Mouse (Mus musculus) MEL (cell line): ENCODE results near the gene Csdc2. TPM values are rescaled to one million over a fixed set of nuclear protein-coding genes. Genes with fewer than 3 reads are reported as not detected.

ENCODE experiments used
- DNase-seq: peaks from one replicate; pipeline ENCODE4 v3.0.0; 2011; ENCODE audit warnings: low read depth, low spot score
- H3K27ac ChIP-seq: 2 replicates; pipeline ENCODE4 v1.5.1; 2012; ENCODE audit warnings: low read depth, mild to moderate bottlenecking, control low read depth, low read length, moderate library complexity; ENCODE audit not compliant: control insufficient read depth
- H3K27me3 ChIP-seq, 2 experiments: fragments of 150-350 bp in 1 of 2; sonication (generic) in 1 of 2; 2 replicates each; pipeline ENCODE4 v1.6.1; 2012; ENCODE audit warnings: low read length in 2 of 2, mild to moderate bottlenecking in 2 of 2, improper control_type of control experiment in 1 of 2, moderate library complexity in 1 of 2; ENCODE audit not compliant: insufficient read depth in 2 of 2, control insufficient read depth in 1 of 2
- H3K36me3 ChIP-seq, 2 experiments: 2 replicates each; pipeline ENCODE4 v1.6.1; 2012 to 2014; ENCODE audit warnings: low read length in 2 of 2, improper control_type of control experiment in 1 of 2, inconsistent platforms in 1 of 2, mild to moderate bottlenecking in 1 of 2; ENCODE audit not compliant: insufficient read depth in 2 of 2, control insufficient read depth in 1 of 2
- H3K4me1 ChIP-seq, 2 experiments: fragments of 150-350 bp in 1 of 2; sonication (generic) in 1 of 2; 2 replicates each; pipeline ENCODE4 v1.6.1; 2012; ENCODE audit warnings: low read length in 2 of 2, improper control_type of control experiment in 1 of 2, mild to moderate bottlenecking in 1 of 2; ENCODE audit not compliant: insufficient read depth in 2 of 2, control insufficient read depth in 1 of 2
- H3K4me3 ChIP-seq, 2 experiments: fragments of 150-350 bp in 1 of 2; sonication (generic) in 1 of 2; 2 replicates each; pipeline ENCODE4 v1.5.1; 2012; ENCODE audit warnings: low read depth in 2 of 2, low read length in 2 of 2, mild to moderate bottlenecking in 2 of 2, moderate library complexity in 2 of 2, control low read depth in 1 of 2, improper control_type of control experiment in 1 of 2; ENCODE audit not compliant: control insufficient read depth in 1 of 2, insufficient read depth in 1 of 2
- H3K79me2 ChIP-seq: 2 replicates; pipeline ENCODE4 v1.6.1; 2012; ENCODE audit warnings: mild to moderate bottlenecking, low read length, moderate library complexity; ENCODE audit not compliant: control insufficient read depth, poor library complexity, insufficient read depth
- H3K9ac ChIP-seq: 2 replicates; pipeline ENCODE4 v1.6.1; 2012; ENCODE audit warnings: low read depth, mild to moderate bottlenecking, control low read depth, low read length, moderate library complexity; ENCODE audit not compliant: control insufficient read depth, poor library complexity, severe bottlenecking
- H3K9me3 ChIP-seq: fragments of 150-350 bp; sonication (generic); replicated peaks from 2 replicates; pipeline ENCODE4 v1.6.1; 2012; ENCODE audit warnings: mild to moderate bottlenecking, low read length, improper control_type of control experiment, moderate library complexity; ENCODE audit not compliant: insufficient read depth
- BHLHE40 ChIP-seq: IDR thresholded peaks from 2 replicates; pipeline ENCODE4 v1.6.1; 2012; ENCODE audit warnings: low read depth, mild to moderate bottlenecking, inconsistent platforms, low read length, improper control_type of control experiment, borderline replicate concordance
- CHD1 ChIP-seq: IDR thresholded peaks from 2 replicates; pipeline ENCODE4 v1.6.1; 2012; ENCODE audit warnings: low read depth, mild to moderate bottlenecking, inconsistent platforms, low read length, improper control_type of control experiment
- CHD2 ChIP-seq: IDR thresholded peaks from 2 replicates; pipeline ENCODE4 v1.6.1; 2011; ENCODE audit warnings: low read length, improper control_type of control experiment
- CTCF ChIP-seq, 3 experiments: IDR thresholded peaks in 2 of 3; conservative IDR thresholded peaks in 1 of 3; 2 replicates each; pipeline ENCODE4 v1.5.1; 2011 to 2012; ENCODE audit warnings: low read length in 3 of 3, low read depth in 2 of 3, mild to moderate bottlenecking in 2 of 3, improper control_type of control experiment in 1 of 3, inconsistent platforms in 1 of 3, mixed read lengths in 1 of 3, moderate library complexity in 1 of 3; ENCODE audit not compliant: control insufficient read depth in 1 of 3, insufficient read depth in 1 of 3, poor library complexity in 1 of 3, severe bottlenecking in 1 of 3
- E2F4 ChIP-seq: IDR thresholded peaks from 2 replicates; pipeline ENCODE4 v1.6.1; 2011; ENCODE audit warnings: low read depth, low read length, improper control_type of control experiment, borderline replicate concordance
- ELF1 ChIP-seq: IDR thresholded peaks from 2 replicates; pipeline ENCODE4 v1.6.1; 2014; ENCODE audit warnings: low read depth, mild to moderate bottlenecking, inconsistent platforms, low read length, improper control_type of control experiment, moderate library complexity
- EP300 ChIP-seq, 2 experiments: IDR thresholded peaks; 2 replicates each; pipeline ENCODE4 v1.6.1; 2011; ENCODE audit warnings: improper control_type of control experiment in 2 of 2, low read length in 2 of 2, low read depth in 1 of 2, mild to moderate bottlenecking in 1 of 2
- ETS1 ChIP-seq: IDR thresholded peaks from 2 replicates; pipeline ENCODE4 v1.6.1; 2012; ENCODE audit warnings: low read depth, mild to moderate bottlenecking, inconsistent platforms, low read length, improper control_type of control experiment, moderate library complexity
- GATA1 ChIP-seq: IDR thresholded peaks from 2 replicates; pipeline ENCODE4 v1.6.1; 2011; ENCODE audit warnings: low read depth, low read length, improper control_type of control experiment
- HCFC1 ChIP-seq: IDR thresholded peaks from 2 replicates; pipeline ENCODE4 v1.6.1; 2012; ENCODE audit warnings: low read depth, mild to moderate bottlenecking, inconsistent platforms, low read length, improper control_type of control experiment, moderate library complexity
- JUND ChIP-seq: IDR thresholded peaks from 2 replicates; pipeline ENCODE4 v1.6.1; 2011; ENCODE audit warnings: low read depth, mild to moderate bottlenecking, improper control_type of control experiment, low read length
- KAT2A ChIP-seq: conservative IDR thresholded peaks from 2 replicates; pipeline ENCODE4 v1.6.1; 2012; ENCODE audit warnings: low read depth, low read length, improper control_type of control experiment, inconsistent platforms
- MAFK ChIP-seq: IDR thresholded peaks from 2 replicates; pipeline ENCODE4 v1.6.1; 2011; ENCODE audit warnings: low read depth, mild to moderate bottlenecking, low read length, improper control_type of control experiment, borderline replicate concordance
- MAX ChIP-seq: IDR thresholded peaks from 2 replicates; pipeline ENCODE4 v1.6.1; 2011; ENCODE audit warnings: low read length, improper control_type of control experiment
- MAZ ChIP-seq: IDR thresholded peaks from 2 replicates; pipeline ENCODE4 v1.6.1; 2012; ENCODE audit warnings: low read depth, mild to moderate bottlenecking, inconsistent platforms, low read length, improper control_type of control experiment
- MXI1 ChIP-seq: IDR thresholded peaks from 2 replicates; pipeline ENCODE4 v1.6.1; 2011; ENCODE audit warnings: mild to moderate bottlenecking, low read depth, low read length, improper control_type of control experiment
- MYB ChIP-seq: IDR thresholded peaks from 2 replicates; pipeline ENCODE4 v1.6.1; 2011; ENCODE audit warnings: mild to moderate bottlenecking, low read depth, low read length, improper control_type of control experiment
- MYC ChIP-seq: IDR thresholded peaks from 2 replicates; pipeline ENCODE4 v1.6.1; 2011; ENCODE audit warnings: low read depth, mild to moderate bottlenecking, low read length, improper control_type of control experiment, moderate library complexity
- POLR2A ChIP-seq, 2 experiments: IDR thresholded peaks; 2 replicates each; pipeline ENCODE4 v1.6.1; 2011 to 2012; ENCODE audit warnings: low read length in 2 of 2, mild to moderate bottlenecking in 2 of 2, control low read depth in 1 of 2, improper control_type of control experiment in 1 of 2, low read depth in 1 of 2, moderate library complexity in 1 of 2; ENCODE audit not compliant: control insufficient read depth in 1 of 2, insufficient read depth in 1 of 2, poor library complexity in 1 of 2
- POLR2AphosphoS5 ChIP-seq: IDR thresholded peaks from 2 replicates; pipeline ENCODE4 v1.6.1; 2012; ENCODE audit warnings: low read depth, borderline replicate concordance, mild to moderate bottlenecking, inconsistent platforms, low read length, moderate library complexity, mixed read lengths
- SIN3A ChIP-seq: IDR thresholded peaks from 2 replicates; pipeline ENCODE4 v1.6.1; 2012; ENCODE audit warnings: low read length, improper control_type of control experiment, inconsistent platforms
- SMC3 ChIP-seq: IDR thresholded peaks from 2 replicates; pipeline ENCODE4 v1.6.1; 2011; ENCODE audit warnings: low read depth, low read length, improper control_type of control experiment
- TCF12 ChIP-seq: IDR thresholded peaks from 2 replicates; pipeline ENCODE4 v1.6.1; 2014; ENCODE audit warnings: low read depth, mild to moderate bottlenecking, inconsistent platforms, low read length, improper control_type of control experiment, moderate library complexity
- UBTF ChIP-seq: IDR thresholded peaks from 2 replicates; pipeline ENCODE4 v1.6.1; 2012; ENCODE audit warnings: low read depth, mild to moderate bottlenecking, inconsistent platforms, low read length, improper control_type of control experiment, moderate library complexity, borderline replicate concordance; ENCODE audit not compliant: insufficient read depth
- USF2 ChIP-seq, 2 experiments: IDR thresholded peaks; 2 replicates each; pipeline ENCODE4 v1.6.1; 2011 to 2012; ENCODE audit warnings: improper control_type of control experiment in 2 of 2, low read length in 2 of 2, borderline replicate concordance in 1 of 2, inconsistent platforms in 1 of 2, low read depth in 1 of 2, mild to moderate bottlenecking in 1 of 2; ENCODE audit not compliant: insufficient read depth in 1 of 2
- ZC3H11A ChIP-seq: IDR thresholded peaks from 2 replicates; pipeline ENCODE4 v1.6.1; 2012; ENCODE audit warnings: low read depth, mild to moderate bottlenecking, inconsistent platforms, low read length, improper control_type of control experiment
- ZKSCAN1 ChIP-seq: IDR thresholded peaks from 2 replicates; pipeline ENCODE4 v1.6.1; 2012; ENCODE audit warnings: low read depth, mild to moderate bottlenecking, inconsistent platforms, low read length, improper control_type of control experiment, moderate library complexity
- polyA plus RNA-seq, 2 experiments: library from polyadenylated mRNA; stranded (reverse) in 1 of 2; unstranded in 1 of 2; fragments of >175 nt in 1 of 2; fragments of >200 nt in 1 of 2; gene quantifications; 2 replicates each; pipeline versions ENCODE4 v1.2.1 to v1.2.4; 2012; ENCODE audit warnings: low replicate concordance in 2 of 2, low read depth in 1 of 2; ENCODE audit not compliant: insufficient read length in 2 of 2, insufficient read depth in 1 of 2, missing spikeins in 1 of 2
- total RNA-seq: library from RNA; depleted of rRNA; stranded (reverse); fragments of 300-350 nt; gene quantifications from 2 replicates; pipeline ENCODE4 v1.2.3, GENCODE M21; 2012

Csdc2 gene
- total and polyA plus RNA-seq, 3 experiments, result not detected

- Histone ChIP-seq H3K27ac (no peak overlapping the region), H3K9ac (no peak overlapping the region), H3K4me1 (peaks cover 0 to 11% of the 10 kb centered on the region in 2 experiments; a peak in 2 of 4 replicates), H3K36me3 (peaks cover 2 to 5% of the 10 kb centered on the region in 2 experiments; a peak in 3 of 4 replicates), H3K9me3 (no peaks in the 10 kb centered on the region), H3K4me3 (no peak overlapping the region), H3K79me2 (peaks cover 6% of the 10 kb centered on the region; the same call in 1 of the 2 replicates), H3K27me3 (no peaks in the 10 kb centered on the region)
- TF ChIP-seq UBTF, result no peak
- no peak for TF ChIP-seq USF2 (IDR thresholded peaks at IDR 0.05; ENCODE audit: borderline replicate concordance in 1 of 2, insufficient read depth in 1 of 2, low read depth in 1 of 2, low read length in 2 of 2)
- no peak for TF ChIP-seq SMC3
- no peak for TF ChIP-seq MAZ
- TF ChIP-seq MXI1, result peak; percentile 24; the same call in 1 of the 2 replicates
- TF ChIP-seq POLR2AphosphoS5, result no peak
- peak; percentile 66 for TF ChIP-seq GATA1
- DNase-seq, result peak; percentile 48
Observed at GRCm38 (mm10) chr15:81958906-81959305, 22.3 kb downstream of the Csdc2 start.

GRCm38 (mm10) chr15:81960171-81961077 lies 23.9 kb downstream of the Csdc2 start, which contains the start of gene Pmm1:
TSS of gene Pmm1 (minus strand) at chr15:81960930.
- Histone ChIP-seq H3K9me3 (no peaks in the 10 kb centered on the region), H3K4me1 (peaks cover 0 to 11% of the 10 kb centered on the region in 2 experiments; a peak in 2 of 4 replicates), H3K4me3 (peak within 1 kb of the TSS; percentile 66 to 83), H3K79me2 (peaks cover 6% of the 10 kb centered on the region; the same call in 1 of the 2 replicates), H3K9ac (peak within 1 kb of the TSS; percentile 76), H3K27ac (peak within 1 kb of the TSS; percentile 38; the same call in 1 of the 2 replicates), H3K36me3 (peaks cover 0 to 5% of the 10 kb centered on the region in 2 experiments; a peak in 3 of 4 replicates), H3K27me3 (no peaks in the 10 kb centered on the region)
- DNase-seq, result peak; percentile 98
- TF ChIP-seq MYB (no peak), CHD1 (no peak), POLR2A (IDR thresholded peaks at IDR 0.05; ENCODE audit: control insufficient read depth in 1 of 2, insufficient read depth in 1 of 2, low read depth in 1 of 2, low read length in 2 of 2, poor library complexity in 1 of 2) (peak; percentile 46 to 61; a peak in 1 of 4 replicates), MYC (0 out of 2 replicates have a peak, but pooled peaks have one; percentile 17), KAT2A (no peak), ZC3H11A (peak; percentile 72), HCFC1 (no peak), CHD2 (no peak), TCF12 (no peak), JUND (no peak), BHLHE40 (peak; percentile 92), MAX (peak; percentile 55), ZKSCAN1 (no peak), E2F4 (0 out of 2 replicates have a peak, but pooled peaks have one; percentile 14), SMC3 (peak; percentile 76), EP300 (IDR thresholded peaks at IDR 0.05; ENCODE audit: low read depth in 1 of 2, low read length in 2 of 2) (no peak), MXI1 (peak; percentile 64), GATA1 (no peak), MAZ (no peak; the same call in 1 of the 2 replicates), USF2 (IDR thresholded peaks at IDR 0.05; ENCODE audit: borderline replicate concordance in 1 of 2, insufficient read depth in 1 of 2, low read depth in 1 of 2, low read length in 2 of 2) (no peak), CTCF (IDR thresholded peaks at IDR 0.05 in 2 of 3, conservative IDR thresholded peaks at IDR 0.05 in 1 of 3; ENCODE audit: control insufficient read depth in 1 of 3, insufficient read depth in 1 of 3, low read depth in 2 of 3, low read length in 3 of 3, poor library complexity in 1 of 3, severe bottlenecking in 1 of 3) (peak; percentile 49 to 82 (median 77)), ETS1 (peak; percentile 20; the same call in 1 of the 2 replicates), SIN3A (peak; percentile 58), ELF1 (no peak; the same call in 1 of the 2 replicates), MAFK (no peak)
